Mouse (Mus musculus) embryonic fibroblast, embryonic 13.5 days (primary cell): ENCODE measurements at regions not wholly inside any gene's neighbourhood (a gene's known extent, or its start where the extent isn't known, plus 50 kb on each side); places are given as distances from the start of the nearest gene placed in this dataset.
"Not testable (repeated sequence)": the region's sequence is repeated elsewhere in the genome, so short reads cannot be mapped to it uniquely, and the experiment has no call there.

Experiments
- CTCF ChIP-seq: IDR thresholded peaks from 2 replicates; pipeline ENCODE4 v1.5.1; 2011; ENCODE audit warnings: mild to moderate bottlenecking, control low read depth, low read length, moderate library complexity, borderline replicate concordance; ENCODE audit not compliant: insufficient read depth
- POLR2A ChIP-seq: IDR thresholded peaks from 2 replicates; pipeline ENCODE4 v1.6.1; 2011; ENCODE audit warnings: low read depth, mild to moderate bottlenecking, control low read depth, low read length, moderate library complexity

- not testable (repeated sequence) for TF ChIP-seq CTCF, POLR2A
Measured at GRCm38 (mm10) chr2:135558026-135558425, 100.8 kb upstream of the Plcb4 start.
